Mouse (Mus musculus) gastrocnemius, adult 2 months (tissue): ENCODE results near the gene F12. TPM values are rescaled to one million over a fixed set of nuclear protein-coding genes. Genes with fewer than 3 reads are reported as not detected.

Experiments used
- DNase-seq: peaks from one replicate; pipeline ENCODE4 v3.0.0; 2022
- H3K27ac ChIP-seq: fragments of 200-600 bp; 2 replicates; pipeline ENCODE4 v1.8.1; 2022; ENCODE audit warnings: mild to moderate bottlenecking
- H3K4me3 ChIP-seq: fragments of 200-600 bp; 2 replicates; pipeline ENCODE4 v1.8.1; 2022; ENCODE audit warnings: mild to moderate bottlenecking, moderate library complexity
- CTCF ChIP-seq: fragments of 200-600 bp; IDR thresholded peaks from 2 replicates; pipeline ENCODE4 v1.8.1; 2022; ENCODE audit warnings: antibody characterized with exemption, mild to moderate bottlenecking, moderate library complexity
- intact Hi-C: fragments of 180-260 bp; cut with DNase I; formaldehyde crosslinking; loops from one replicate; pipeline ENCODE4 v1.15.1; 2025
- total RNA-seq, 2 experiments: library from RNA; stranded (reverse); gene quantifications; 2 replicates each; pipeline ENCODE4 v1.2.3; 2021

The F12 gene
- total RNA-seq, 2 experiments from 2014 or later, result not detected

DNA sequence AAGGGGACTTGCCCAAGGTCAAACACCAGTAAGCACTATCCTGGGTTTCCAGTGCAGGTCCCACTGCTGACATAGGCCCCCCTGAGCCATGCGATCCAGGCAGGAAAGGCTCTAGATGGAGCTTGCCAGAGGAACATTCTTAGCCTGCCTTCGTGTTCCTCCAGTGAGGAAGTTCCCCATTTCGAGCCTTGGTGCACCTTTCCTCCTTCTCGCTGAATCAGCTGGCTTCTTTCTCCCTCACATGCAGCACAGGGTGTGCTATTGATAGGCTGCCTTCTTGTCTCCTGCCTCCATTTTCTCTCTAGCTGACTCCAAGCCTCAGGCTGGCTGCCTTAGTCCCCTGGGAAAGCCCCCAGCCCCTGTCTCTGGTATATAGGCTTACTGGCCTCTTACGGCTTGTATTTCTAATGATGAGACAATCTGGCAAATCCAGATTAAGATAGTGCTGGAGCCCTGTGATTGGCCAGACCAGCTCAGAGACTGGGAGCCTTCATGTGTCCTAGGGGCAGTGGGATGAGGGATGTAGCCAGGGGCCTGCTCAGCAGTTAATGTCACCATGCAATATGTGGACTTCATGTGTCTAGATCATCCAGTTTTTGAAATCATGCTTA lies 39.3 kb upstream of the F12 start:
- no peak for DNase-seq
- intact Hi-C loops, result no loop called here
- TF ChIP-seq CTCF, result no peak

GRCm38 (mm10) chr13:55465184-55465583 lies 38.6 kb upstream of the F12 start:
- H3K27ac ChIP-seq, result 0 out of 2 replicates have a peak overlapping the region, but pooled peaks have one; percentile 12
- no peak overlapping the region for H3K4me3 ChIP-seq
- no peak for DNase-seq
- no peak for TF ChIP-seq CTCF
- intact Hi-C loops, result no loop called here

More for the DNA sequence above, 39.3 kb upstream of the F12 start:
- Histone ChIP-seq H3K27ac (no peak overlapping the region), H3K4me3 (no peak overlapping the region)

DNA sequence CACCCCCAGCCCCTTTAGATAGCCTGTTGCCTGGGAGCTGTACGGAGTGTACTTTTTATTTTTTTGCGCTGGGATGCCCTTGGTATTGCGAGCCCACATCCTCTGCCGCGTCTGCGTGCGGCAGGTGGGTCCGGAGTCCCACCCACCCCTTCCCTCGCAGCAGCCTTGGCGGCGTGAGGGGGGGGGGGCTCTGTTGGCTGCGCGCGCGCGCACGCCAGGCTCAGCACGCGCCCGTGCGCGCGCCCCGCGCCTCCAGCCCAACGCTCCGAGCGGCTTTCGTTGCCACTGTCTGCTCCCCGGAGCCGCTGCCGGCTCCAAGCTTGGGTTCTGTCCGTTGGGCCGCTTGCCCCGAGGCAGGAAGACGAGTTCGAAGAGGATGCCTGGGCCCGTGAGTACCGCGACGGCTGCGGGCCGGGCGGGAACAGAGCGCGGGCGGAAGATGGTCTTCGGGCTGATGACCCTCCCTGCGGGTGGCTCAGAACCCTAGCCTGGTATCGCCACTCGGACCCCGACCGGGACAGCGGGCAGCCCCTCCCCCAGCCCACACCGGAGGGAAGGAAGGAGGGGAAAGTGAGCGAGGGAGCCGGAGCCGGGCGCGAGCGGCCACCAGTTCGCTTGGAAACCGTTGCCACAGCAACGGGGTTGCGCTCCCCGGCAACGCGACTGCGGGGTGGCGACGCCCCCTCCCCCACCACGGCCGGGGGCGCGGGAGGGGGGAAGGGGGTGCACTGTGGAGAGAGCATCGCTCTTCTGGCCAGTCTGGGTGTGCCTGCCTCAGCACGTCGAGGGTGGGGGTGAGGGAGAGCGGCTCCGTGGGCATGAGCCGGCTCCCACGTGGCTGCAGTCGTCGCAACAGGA lies 37.7 kb upstream of the F12 start, which contains the start of gene Prr7:
Gene Prr7 (plus strand): TSS at position 241 of the 858 bp plus-strand sequence.
- DNase-seq, result peak; percentile 63
- intact Hi-C loops, result no loop called here
- Histone ChIP-seq H3K27ac (peak within 1 kb of the TSS; percentile 65), H3K4me3 (peak within 1 kb of the TSS; percentile 81)
- no peak for TF ChIP-seq CTCF

DNA sequence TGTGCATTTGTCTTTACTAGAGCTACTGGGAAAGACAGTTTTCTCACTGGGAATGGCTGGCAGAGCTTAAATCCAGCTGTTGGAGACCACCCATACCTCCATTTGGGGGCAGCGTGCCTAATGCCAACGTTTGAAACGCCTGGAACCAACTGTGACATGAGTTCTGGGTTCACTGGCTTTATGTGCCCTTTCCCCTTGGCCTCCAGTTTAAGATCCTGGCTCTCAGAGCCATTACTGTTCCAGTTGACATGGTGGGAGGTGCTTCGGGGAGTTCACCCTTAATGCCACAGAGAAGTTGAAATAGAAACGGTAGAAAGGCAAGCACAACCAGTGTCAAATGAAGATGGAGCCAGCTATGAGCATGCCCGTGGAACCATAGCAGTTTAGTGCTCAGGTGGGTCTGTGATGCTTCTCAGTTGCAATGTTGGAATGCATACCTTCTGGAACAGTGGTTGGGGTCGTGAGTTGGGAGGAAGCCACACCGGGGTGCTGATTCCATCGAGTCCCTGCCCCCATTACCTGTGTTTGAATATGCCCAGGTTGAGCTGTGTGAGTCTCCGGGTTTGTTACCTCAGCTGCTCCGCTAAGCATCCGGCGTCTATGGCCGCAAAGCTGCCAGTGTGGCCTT lies 36.9 kb upstream of the F12 start:
- intact Hi-C loops, result no loop called here
- Histone ChIP-seq H3K27ac (peak overlapping the region; percentile 65; the same call in 1 of the 2 replicates), H3K4me3 (peak overlapping the region; percentile 81)
- DNase-seq, result no peak
- TF ChIP-seq CTCF, result no peak

DNA sequence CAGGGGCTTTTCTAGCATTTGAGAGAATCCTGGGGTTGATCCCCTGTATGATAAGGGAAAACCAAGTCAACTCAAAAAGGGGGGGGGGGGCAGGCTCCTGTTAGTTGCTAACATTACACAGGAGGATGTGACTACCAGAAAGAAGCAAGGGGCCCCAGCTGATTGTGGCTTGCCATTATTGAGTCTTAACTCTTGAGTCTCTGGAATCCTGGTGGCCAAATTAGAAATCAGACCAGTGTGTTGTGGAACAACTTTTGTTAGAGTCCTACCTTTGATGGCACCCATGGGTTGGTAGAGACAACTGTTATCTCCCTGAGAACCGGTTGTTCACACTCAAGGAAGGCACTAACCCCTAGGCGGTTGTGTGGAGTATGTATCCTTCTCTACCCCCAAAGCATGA lies 36.4 kb upstream of the F12 start:
- no peak for DNase-seq
- TF ChIP-seq CTCF, result no peak
- H3K4me3 ChIP-seq, result no peak overlapping the region
- no peak overlapping the region for H3K27ac ChIP-seq
- intact Hi-C loops, result no loop called here

DNA sequence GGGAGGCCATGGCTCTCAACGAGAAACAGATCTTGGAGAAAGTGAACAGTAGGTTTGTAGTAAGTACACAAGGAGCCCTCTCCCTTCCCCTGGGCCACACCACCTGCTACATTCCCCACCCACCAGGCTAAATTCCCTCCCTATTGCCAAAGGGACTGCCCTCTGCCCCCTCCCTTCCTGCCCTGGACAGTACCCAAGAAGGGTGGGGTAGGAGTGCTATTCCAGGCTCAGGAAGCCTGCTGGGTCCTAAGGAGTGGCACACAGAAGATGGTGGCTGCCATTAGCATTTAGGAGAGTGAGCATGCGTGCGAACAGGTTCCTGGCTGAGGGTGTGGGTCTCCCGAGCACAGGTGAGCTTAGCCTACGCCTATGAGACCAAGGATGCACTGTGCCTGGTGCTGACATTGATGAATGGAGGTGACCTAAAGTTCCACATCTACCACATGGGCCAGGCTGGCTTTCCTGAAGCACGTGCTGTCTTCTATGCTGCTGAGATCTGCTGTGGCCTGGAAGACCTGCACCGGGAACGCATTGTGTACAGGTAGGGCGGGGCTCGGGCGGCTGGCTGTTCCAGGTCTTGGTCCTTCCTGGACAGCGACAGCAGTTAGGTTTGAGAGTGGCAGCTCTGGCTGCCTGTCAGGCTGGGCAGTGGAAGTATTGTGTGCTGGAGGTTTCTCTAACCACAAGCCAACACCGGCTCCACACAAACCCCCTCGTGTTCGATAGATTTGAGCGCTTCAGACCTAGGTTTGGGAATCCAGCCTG lies 25.4 kb upstream of the F12 start:
- TF ChIP-seq CTCF, result no peak
- DNase-seq, result peak; percentile 75
- intact Hi-C loops, result loop anchor here (2.0 kb wide), 2 partner anchors 17 to 61 kb away; partner anchors contain the start of gene Pdlim7
- H3K4me3 ChIP-seq, result peak overlapping the region; percentile 37
- H3K27ac ChIP-seq, result peak overlapping the region; percentile 89

DNA sequence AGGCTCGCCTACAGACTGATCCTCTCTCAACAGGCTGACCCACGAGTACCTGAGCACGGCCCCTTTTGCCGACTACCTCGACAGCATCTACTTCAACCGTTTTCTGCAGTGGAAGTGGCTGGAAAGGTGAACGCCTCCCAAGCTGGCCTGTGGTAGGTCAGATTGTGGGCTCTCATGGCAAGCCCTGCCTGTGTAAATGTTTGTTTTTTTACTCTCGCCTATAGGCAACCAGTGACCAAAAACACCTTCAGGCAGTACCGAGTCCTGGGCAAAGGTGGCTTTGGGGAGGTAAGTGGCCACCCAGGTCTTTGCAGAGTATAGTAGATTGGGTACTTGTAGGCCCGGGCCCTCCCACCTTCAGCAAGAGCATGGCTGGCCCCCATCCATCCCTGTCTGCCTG lies 24.7 kb upstream of the F12 start:
- H3K27ac ChIP-seq, result peak overlapping the region; percentile 89
- peak overlapping the region; percentile 37 for H3K4me3 ChIP-seq
- no peak for DNase-seq
- TF ChIP-seq CTCF, result no peak
- intact Hi-C loops, result loop anchor here (2.0 kb wide), 2 partner anchors 18 to 62 kb away; partner anchors contain the start of gene Pdlim7

- peak overlapping the region; percentile 89 for H3K27ac ChIP-seq
- H3K4me3 ChIP-seq, result peak overlapping the region; percentile 43
- TF ChIP-seq CTCF, result no peak
- intact Hi-C loops, result loop anchor here (2.0 kb wide), 2 partner anchors 18 to 62 kb away; partner anchors contain the start of gene Pdlim7
- DNase-seq, result peak; percentile 94
These were observed 24.0 kb upstream of the F12 start for GRCm38 (mm10) chr13:55450511-55450980.

- Histone ChIP-seq H3K4me3 (peak overlapping the region; percentile 43), H3K27ac (peak overlapping the region; percentile 89)
- intact Hi-C loops, result loop anchor here (2.0 kb wide), 2 partner anchors 19 to 63 kb away; partner anchors contain the start of gene Pdlim7
- peak; percentile 40 for TF ChIP-seq CTCF
- peak; percentile 42 for DNase-seq
These were observed 23.3 kb upstream of the F12 start for GRCm38 (mm10) chr13:55449679-55450441.

- peak overlapping the region; percentile 89 for H3K27ac ChIP-seq
- DNase-seq, result peak; percentile 30
- intact Hi-C loops, result no loop called here
- no peak for TF ChIP-seq CTCF
- H3K4me3 ChIP-seq, result no peak overlapping the region
These were observed 22.6 kb upstream of the F12 start for GRCm38 (mm10) chr13:55449205-55449604.

DNA sequence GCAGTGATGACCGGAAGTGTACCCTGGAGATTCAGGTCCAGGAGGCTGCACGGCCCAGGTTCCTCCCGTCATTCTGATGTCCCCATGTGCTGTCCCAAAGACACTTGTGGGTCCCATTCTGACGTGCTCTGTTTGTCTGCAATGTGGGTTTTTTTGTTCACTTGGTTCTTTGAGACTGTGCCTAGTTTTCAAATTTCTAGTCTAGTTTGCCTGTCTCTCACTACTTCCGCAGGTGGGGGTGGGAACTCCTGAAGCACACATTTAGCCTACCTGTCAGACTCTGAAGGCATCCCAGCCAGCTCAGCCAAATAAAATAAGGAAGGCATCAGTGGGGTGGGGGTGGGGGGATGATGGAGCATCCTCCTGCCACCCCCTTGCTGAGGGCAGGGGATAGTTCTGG lies 21.5 kb upstream of the F12 start:
- no peak for DNase-seq
- Histone ChIP-seq H3K27ac (no peak overlapping the region), H3K4me3 (no peak overlapping the region)
- intact Hi-C loops, result no loop called here
- TF ChIP-seq CTCF, result no peak
